Mouse (Mus musculus): ENCODE data around the gene Lrp1. TPM values are rescaled to one million over a fixed set of nuclear protein-coding genes. Genes with fewer than 3 reads are reported as not detected.

Gene Lrp1
- polyA plus RNA-seq, 1 experiment = 2.1 TPM

DNA sequence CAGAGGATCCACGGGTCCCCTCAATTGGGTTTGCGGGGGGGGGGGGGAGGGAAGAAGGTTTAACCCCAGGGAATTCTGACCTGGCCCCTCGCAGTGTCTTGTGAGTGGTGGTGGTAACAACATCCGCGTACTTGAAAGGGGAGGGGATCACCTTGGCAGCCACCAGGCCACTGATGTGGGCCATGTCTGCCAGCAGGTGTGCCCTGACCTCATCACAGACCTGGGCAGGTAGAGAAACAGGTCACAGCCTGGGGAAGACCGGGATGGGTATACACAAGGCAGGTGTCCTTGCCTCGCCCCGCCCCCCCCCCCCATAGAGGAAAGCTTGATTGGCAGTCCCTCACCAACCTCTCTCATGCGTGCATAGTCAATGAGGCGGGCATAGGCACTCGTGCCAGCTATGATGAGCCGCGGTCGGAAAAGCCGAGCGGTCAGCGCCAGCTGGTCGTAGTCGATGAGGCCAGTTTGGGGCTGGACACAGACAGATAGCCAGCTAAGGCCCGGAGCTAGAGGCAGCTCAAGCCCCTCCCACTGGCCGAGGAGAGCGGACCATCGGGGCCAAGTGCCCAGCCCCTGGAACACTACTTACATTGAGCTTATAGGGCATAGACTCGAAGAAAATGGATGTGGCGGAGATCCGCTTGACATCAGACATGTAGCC is 101.8 kb downstream of the Lrp1 start:
- TF ChIP-seq TAL1 (IDR thresholded peaks at IDR 0.05; ENCODE audit: low read length) (no peak), GATA1 (IDR thresholded peaks at IDR 0.05; ENCODE audit: low read length) (no peak)
- Histone ChIP-seq H3K9me3 (ENCODE audit: control insufficient read depth, low read length) (peaks cover 4% of the 10 kb centered on the region; the same call in 1 of the 2 replicates), H3K27me3 (ENCODE audit: control insufficient read depth) (peaks cover 42% of the 10 kb centered on the region), H3K4me1 (ENCODE audit: control insufficient read depth) (peaks cover 79% of the 10 kb centered on the region), H3K4me3 (replicated peaks) (no peak overlapping the region), H3K36me3 (ENCODE audit: control insufficient read depth) (peaks cover 49% of the 10 kb centered on the region)

DNA sequence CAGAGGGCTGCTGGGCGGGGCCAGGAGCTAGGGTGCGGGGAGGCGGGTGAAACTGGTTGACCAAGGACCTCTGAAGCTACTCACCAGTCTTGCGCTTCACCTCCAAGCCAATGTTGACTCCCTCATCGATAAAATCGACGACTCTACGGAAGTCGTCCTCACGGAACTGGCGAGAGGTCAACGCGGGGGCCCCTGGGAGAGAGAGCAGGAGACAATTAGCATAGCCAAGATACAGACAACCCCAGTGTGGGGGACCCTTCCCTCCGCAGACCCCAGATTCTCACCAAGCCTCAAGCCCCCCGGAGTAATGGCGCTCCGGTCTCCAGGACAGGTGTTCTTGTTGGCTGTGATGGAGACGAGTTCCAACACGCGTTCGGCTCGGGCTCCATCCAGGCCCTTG is 103.0 kb downstream of the Lrp1 start:
- Histone ChIP-seq H3K4me1 (ENCODE audit: control insufficient read depth) (peaks cover 91% of the 10 kb centered on the region), H3K4me3 (replicated peaks) (no peak overlapping the region), H3K36me3 (ENCODE audit: control insufficient read depth) (peaks cover 49% of the 10 kb centered on the region), H3K27me3 (ENCODE audit: control insufficient read depth) (peaks cover 44% of the 10 kb centered on the region), H3K9me3 (ENCODE audit: control insufficient read depth, low read length) (peaks cover 4% of the 10 kb centered on the region; the same call in 1 of the 2 replicates)
- no peak for TF ChIP-seq TAL1 (IDR thresholded peaks at IDR 0.05; ENCODE audit: low read length)
- no peak for TF ChIP-seq GATA1 (IDR thresholded peaks at IDR 0.05; ENCODE audit: low read length)

DNA sequence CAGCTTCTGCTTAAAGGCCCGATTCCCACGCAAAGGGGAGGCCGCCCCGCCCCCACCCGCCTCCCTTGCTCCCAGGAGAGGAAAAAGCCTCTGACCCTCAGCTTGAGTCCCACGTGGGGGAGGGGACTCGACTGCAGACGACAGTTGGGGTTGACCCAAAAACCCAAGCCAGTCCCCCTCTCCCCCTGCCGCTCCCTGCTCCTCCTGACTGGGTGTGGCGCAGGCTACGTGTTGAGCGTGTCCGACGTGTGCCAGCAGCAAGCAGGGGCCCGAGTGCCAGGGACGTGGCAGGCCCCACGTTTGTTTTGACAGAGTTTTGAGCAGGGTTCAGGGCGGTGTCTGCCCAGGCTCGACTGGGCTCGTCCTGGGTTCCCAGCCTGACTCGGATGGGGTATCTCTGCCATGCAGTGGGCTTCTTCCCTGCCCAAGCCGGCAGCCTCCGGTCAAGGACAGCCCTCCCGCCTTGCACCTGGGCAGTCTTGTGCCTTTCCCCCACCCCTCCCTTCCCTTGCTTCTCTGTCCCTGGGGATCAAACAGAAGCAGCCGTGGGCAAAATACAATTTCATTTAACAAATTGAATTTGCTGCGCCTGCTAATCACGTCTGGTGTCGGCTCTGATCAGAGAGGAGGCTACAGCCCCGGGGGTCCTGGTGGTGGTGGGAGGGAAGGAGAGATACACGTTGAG is 104.2 kb downstream of the Lrp1 start:
- Histone ChIP-seq H3K9me3 (ENCODE audit: control insufficient read depth, low read length) (peaks cover 8% of the 10 kb centered on the region; the same call in 1 of the 2 replicates), H3K4me3 (replicated peaks) (peak overlapping the region; percentile 31), H3K27me3 (ENCODE audit: control insufficient read depth) (peaks cover 52% of the 10 kb centered on the region), H3K4me1 (ENCODE audit: control insufficient read depth) (peaks cover 93% of the 10 kb centered on the region), H3K36me3 (ENCODE audit: control insufficient read depth) (peaks cover 49% of the 10 kb centered on the region)
- TF ChIP-seq TAL1 (IDR thresholded peaks at IDR 0.05; ENCODE audit: low read length) = no peak
- no peak for TF ChIP-seq GATA1 (IDR thresholded peaks at IDR 0.05; ENCODE audit: low read length)

DNA sequence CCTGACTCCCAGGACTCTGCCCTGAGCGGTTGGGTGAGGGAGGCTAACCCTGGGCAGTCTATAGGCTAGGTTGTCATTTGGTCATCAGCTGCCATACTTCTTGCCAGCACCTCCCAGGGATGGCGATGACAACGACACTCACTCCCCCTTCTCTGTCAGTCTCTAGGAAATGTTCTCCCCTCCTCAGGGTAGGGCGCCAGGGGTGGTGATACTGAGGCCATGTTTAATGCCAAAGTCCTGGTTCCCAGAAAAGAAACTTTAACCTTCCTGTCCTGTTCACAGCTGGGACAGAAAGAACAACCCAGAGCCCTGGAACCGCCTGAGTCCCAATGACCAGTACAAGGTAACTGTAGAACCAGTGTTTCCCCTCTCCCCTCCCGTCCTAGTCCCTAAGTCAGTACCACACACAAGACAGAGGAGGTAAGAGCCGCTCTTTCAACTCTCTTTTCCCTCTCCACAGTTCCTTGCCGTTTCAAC is 104.9 kb downstream of the Lrp1 start:
- peaks cover 12% of the 10 kb centered on the region; the same call in 1 of the 2 replicates for H3K9me3 ChIP-seq (ENCODE audit: control insufficient read depth, low read length)
- peaks cover 59% of the 10 kb centered on the region for H3K27me3 ChIP-seq (ENCODE audit: control insufficient read depth)
- TF ChIP-seq TAL1 (IDR thresholded peaks at IDR 0.05; ENCODE audit: low read length) (no peak), GATA1 (IDR thresholded peaks at IDR 0.05; ENCODE audit: low read length) (no peak)
- H3K4me1 ChIP-seq (ENCODE audit: control insufficient read depth) = peaks cover 89% of the 10 kb centered on the region
- no peak overlapping the region for H3K4me3 ChIP-seq (replicated peaks)
- H3K36me3 ChIP-seq (ENCODE audit: control insufficient read depth) = peaks cover 45% of the 10 kb centered on the region

DNA sequence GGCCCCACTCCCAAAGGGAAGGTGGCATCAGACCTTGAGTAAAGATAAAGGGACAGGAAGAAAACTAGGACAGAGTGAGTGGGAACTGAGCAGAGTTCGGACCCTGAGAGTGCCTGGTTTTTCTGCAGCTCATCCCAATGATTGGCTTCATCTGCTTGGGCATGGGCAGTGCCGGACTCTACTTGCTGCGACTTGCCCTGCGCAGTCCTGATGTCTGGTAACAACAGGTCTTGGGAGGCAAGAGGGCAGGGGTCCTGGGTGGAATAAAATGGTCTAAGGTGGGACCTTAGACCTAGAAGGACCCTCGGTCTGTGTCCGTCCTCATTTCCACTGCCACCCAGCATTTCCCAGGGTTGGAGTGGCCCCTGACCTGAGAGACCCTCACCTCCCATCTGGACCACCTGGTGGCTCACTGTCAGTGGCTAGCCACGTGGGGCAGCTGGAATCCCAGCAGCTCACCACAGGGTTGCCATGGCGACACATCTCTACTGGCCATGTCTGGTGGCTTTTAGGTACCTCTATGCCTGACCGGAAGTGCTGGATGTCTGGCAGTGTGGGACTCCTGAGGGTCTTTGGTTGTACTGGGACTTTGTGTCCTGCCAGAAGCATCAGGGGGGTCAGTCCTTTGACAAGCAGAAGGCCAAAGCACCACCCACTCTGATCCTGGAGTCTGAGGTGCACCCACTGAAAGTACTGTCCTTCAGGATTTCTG is 105.5 kb downstream of the Lrp1 start:
- H3K9me3 ChIP-seq (ENCODE audit: control insufficient read depth, low read length) = peaks cover 15% of the 10 kb centered on the region; the same call in 1 of the 2 replicates
- peaks cover 83% of the 10 kb centered on the region for H3K4me1 ChIP-seq (ENCODE audit: control insufficient read depth)
- TF ChIP-seq GATA1 (IDR thresholded peaks at IDR 0.05; ENCODE audit: low read length) = no peak
- TF ChIP-seq TAL1 (IDR thresholded peaks at IDR 0.05; ENCODE audit: low read length) = no peak
- H3K4me3 ChIP-seq (replicated peaks) = no peak overlapping the region
- H3K36me3 ChIP-seq (ENCODE audit: control insufficient read depth) = peaks cover 39% of the 10 kb centered on the region
- H3K27me3 ChIP-seq (ENCODE audit: control insufficient read depth) = peaks cover 65% of the 10 kb centered on the region

DNA sequence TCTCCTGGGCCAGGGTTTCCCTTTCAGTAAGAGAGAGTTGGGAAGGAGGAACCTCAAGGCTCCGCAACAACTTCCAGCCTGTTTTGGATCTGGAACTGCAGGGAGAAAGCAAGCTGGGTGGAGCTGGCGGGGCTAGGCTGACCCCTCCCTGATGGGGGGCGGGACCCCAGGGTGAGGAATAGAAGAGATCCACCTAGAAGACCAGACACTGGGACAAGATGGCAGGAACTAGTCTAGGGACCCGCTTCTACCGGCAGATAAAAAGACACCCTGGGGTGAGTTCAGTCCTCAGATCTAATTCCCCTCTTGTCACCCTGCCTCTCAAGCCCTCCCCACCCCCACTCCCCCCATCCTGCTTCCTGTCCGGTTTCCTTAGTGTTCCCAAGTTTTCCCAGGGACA is 106.2 kb downstream of the Lrp1 start, which contains the start of gene Ndufa4l2:
Gene Ndufa4l2, plus strand, starts transcription at position 204 of the 400 bp plus-strand sequence.
- H3K4me3 ChIP-seq (replicated peaks) = peak within 1 kb of the TSS; percentile 39
- H3K27me3 ChIP-seq (ENCODE audit: control insufficient read depth) = peaks cover 72% of the 10 kb centered on the region
- TF ChIP-seq TAL1 (IDR thresholded peaks at IDR 0.05; ENCODE audit: low read length) (no peak), GATA1 (IDR thresholded peaks at IDR 0.05; ENCODE audit: low read length) (no peak)
- H3K36me3 ChIP-seq (ENCODE audit: control insufficient read depth) = peaks cover 32% of the 10 kb centered on the region
- peaks cover 76% of the 10 kb centered on the region for H3K4me1 ChIP-seq (ENCODE audit: control insufficient read depth)
- H3K9me3 ChIP-seq (ENCODE audit: control insufficient read depth, low read length) = peaks cover 15% of the 10 kb centered on the region; the same call in 1 of the 2 replicates

DNA sequence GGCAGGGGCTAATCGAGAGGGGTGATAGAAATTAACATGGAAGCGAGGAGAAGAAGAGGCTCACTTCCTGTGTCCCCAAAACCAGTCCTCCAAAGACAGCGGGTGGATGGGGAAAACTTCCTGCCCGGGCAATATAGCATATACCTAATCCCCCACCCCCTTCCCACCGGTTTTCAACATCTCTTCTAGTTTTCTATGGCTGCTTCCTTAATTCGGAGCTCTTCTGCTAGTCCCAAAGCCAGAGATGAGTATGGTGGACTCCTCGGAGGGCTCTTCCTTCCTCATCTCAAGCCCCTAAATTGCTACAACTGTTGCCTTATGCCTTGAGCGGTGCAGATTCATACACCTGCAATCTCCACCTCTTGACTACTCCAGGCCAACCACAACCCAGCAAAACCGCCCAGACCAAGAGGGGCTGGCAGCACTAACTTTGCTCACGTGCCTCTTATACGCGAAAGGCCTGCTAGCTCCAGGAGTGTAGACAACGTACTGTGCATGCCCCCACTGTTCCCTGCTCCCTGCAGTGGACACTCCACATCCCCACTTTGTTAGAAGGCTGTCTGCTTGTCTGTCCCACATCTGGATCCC is 106.7 kb downstream of the Lrp1 start:
- peaks cover 13% of the 10 kb centered on the region; the same call in 1 of the 2 replicates for H3K9me3 ChIP-seq (ENCODE audit: control insufficient read depth, low read length)
- peaks cover 80% of the 10 kb centered on the region for H3K4me1 ChIP-seq (ENCODE audit: control insufficient read depth)
- H3K27me3 ChIP-seq (ENCODE audit: control insufficient read depth) = peaks cover 77% of the 10 kb centered on the region
- TF ChIP-seq TAL1 (IDR thresholded peaks at IDR 0.05; ENCODE audit: low read length) (no peak), GATA1 (IDR thresholded peaks at IDR 0.05; ENCODE audit: low read length) (no peak)
- peak overlapping the region; percentile 39 for H3K4me3 ChIP-seq (replicated peaks)
- peaks cover 27% of the 10 kb centered on the region for H3K36me3 ChIP-seq (ENCODE audit: control insufficient read depth)

DNA sequence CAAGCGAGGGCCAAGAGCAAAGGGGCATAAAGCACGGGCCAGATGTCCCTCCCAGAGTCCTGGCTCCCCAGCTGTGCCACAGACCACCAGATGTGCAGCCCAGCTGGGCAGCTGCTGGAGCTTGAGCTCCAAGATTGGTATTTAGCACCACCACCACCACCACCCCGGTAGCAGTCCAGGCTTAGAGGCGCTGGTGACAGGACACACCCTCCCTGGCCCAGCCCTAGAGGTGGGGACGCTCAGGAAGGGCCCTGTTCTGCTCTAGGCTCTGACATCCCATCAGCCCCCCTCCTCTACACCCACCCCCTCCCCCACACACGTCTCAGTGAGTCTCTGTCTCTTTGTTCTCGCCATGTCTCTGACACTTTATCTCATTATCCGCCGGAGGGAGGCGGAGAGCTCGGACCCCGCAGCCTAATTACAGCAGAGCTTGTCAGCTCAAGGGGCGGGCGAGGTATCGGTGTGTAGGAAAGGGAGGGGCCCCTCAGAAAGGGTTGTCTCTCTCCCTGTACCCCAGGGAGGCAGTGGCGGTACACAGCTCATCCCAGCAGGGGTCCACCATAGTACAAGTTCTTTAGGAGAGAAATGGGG is 107.4 kb downstream of the Lrp1 start:
- TF ChIP-seq GATA1 (IDR thresholded peaks at IDR 0.05; ENCODE audit: low read length) = no peak
- Histone ChIP-seq H3K9me3 (ENCODE audit: control insufficient read depth, low read length) (peaks cover 13% of the 10 kb centered on the region; the same call in 1 of the 2 replicates), H3K36me3 (ENCODE audit: control insufficient read depth) (peaks cover 21% of the 10 kb centered on the region), H3K27me3 (ENCODE audit: control insufficient read depth) (peaks cover 83% of the 10 kb centered on the region), H3K4me1 (ENCODE audit: control insufficient read depth) (peaks cover 82% of the 10 kb centered on the region), H3K4me3 (replicated peaks) (peak overlapping the region; percentile 39)
